Mouse (Mus musculus) liver, postnatal 0 days (tissue): Measurements from ENCODE around the gene Rab31. TPM values are rescaled to one million over a fixed set of nuclear protein-coding genes. Genes with fewer than 3 reads are reported as not detected.

Experiments
- ATAC-seq: fragments of 200-750 bp; cut with Nextera tagmentation; 2 replicates; pipeline ENCODE4 v1.8.0; 2017; ENCODE audit warnings: mild to moderate bottlenecking, moderate library complexity
- DNase-seq: peaks from one replicate; pipeline ENCODE4 v3.0.0-alpha.2; 2016
- H3K27ac ChIP-seq: fragments of 300-500 bp; sonication (generic); 2 replicates; pipeline ENCODE4 v1.5.1; 2014; ENCODE audit warnings: antibody characterized with exemption, moderate library complexity, mild to moderate bottlenecking, low read depth
- H3K27me3 ChIP-seq: fragments of 300-500 bp; sonication (generic); 2 replicates; pipeline ENCODE4 v1.6.1; 2014; ENCODE audit warnings: low read length, control low read depth, mixed read lengths; ENCODE audit not compliant: insufficient read depth
- H3K36me3 ChIP-seq: fragments of 300-500 bp; sonication (generic); replicated peaks from 2 replicates; pipeline ENCODE4 v1.6.1; 2014; ENCODE audit warnings: mild to moderate bottlenecking, control low read depth, low read length, moderate library complexity, mixed read lengths; ENCODE audit not compliant: insufficient read depth
- H3K4me1 ChIP-seq: fragments of 300-500 bp; sonication (generic); 2 replicates; pipeline ENCODE4 v1.6.1; 2014; ENCODE audit warnings: antibody characterized with exemption, mild to moderate bottlenecking, control low read depth; ENCODE audit not compliant: insufficient read depth
- H3K4me2 ChIP-seq: fragments of 300-500 bp; sonication (generic); 2 replicates; pipeline ENCODE4 v1.6.1; 2014; ENCODE audit warnings: low read depth, mild to moderate bottlenecking, low read length, moderate library complexity, mixed read lengths
- H3K4me3 ChIP-seq: fragments of 300-500 bp; sonication (generic); 2 replicates; pipeline ENCODE4 v1.5.1; 2014; ENCODE audit warnings: low read depth, low read length
- H3K9ac ChIP-seq: fragments of 300-500 bp; sonication (generic); replicated peaks from 2 replicates; pipeline ENCODE4 v1.6.1; 2014; ENCODE audit warnings: mild to moderate bottlenecking, moderate library complexity
- H3K9me3 ChIP-seq: fragments of 300-500 bp; sonication (generic); 2 replicates; pipeline ENCODE4 v1.6.1; 2016; ENCODE audit warnings: mild to moderate bottlenecking, control low read depth, low read length, mixed read lengths
- CTCF ChIP-seq: sonication (generic); IDR thresholded peaks from 2 replicates; pipeline ENCODE4 v1.5.1; 2016; ENCODE audit warnings: antibody characterized with exemption, low read depth
- EP300 ChIP-seq: IDR thresholded peaks from 2 replicates; pipeline ENCODE4 v1.6.1; 2016; ENCODE audit warnings: antibody characterized with exemption, low read depth, mild to moderate bottlenecking
- WGBS: fragments of 180-500 bp; shearing (Covaris S2); extraction: QIAGEN DNeasy Blood & Tissue Kit; methylation state at CpG from one replicate; pipeline ENCODE4 v1.1.7; 2014; ENCODE audit not compliant: insufficient replicate concordance; 5-methylcytosine and 5-hydroxymethylcytosine counted together
- polyA plus RNA-seq: library from polyadenylated mRNA; unstranded; fragments of >200 nt; fragmentation: Nextera tagmentation; extraction: Ambion mirVana; gene quantifications from 2 replicates; pipeline ENCODE4 v1.2.1, GENCODE M21; 2015

Rab31 gene
- 6.5 and 7.2 TPM in 2 replicates for polyA plus RNA-seq

DNA sequence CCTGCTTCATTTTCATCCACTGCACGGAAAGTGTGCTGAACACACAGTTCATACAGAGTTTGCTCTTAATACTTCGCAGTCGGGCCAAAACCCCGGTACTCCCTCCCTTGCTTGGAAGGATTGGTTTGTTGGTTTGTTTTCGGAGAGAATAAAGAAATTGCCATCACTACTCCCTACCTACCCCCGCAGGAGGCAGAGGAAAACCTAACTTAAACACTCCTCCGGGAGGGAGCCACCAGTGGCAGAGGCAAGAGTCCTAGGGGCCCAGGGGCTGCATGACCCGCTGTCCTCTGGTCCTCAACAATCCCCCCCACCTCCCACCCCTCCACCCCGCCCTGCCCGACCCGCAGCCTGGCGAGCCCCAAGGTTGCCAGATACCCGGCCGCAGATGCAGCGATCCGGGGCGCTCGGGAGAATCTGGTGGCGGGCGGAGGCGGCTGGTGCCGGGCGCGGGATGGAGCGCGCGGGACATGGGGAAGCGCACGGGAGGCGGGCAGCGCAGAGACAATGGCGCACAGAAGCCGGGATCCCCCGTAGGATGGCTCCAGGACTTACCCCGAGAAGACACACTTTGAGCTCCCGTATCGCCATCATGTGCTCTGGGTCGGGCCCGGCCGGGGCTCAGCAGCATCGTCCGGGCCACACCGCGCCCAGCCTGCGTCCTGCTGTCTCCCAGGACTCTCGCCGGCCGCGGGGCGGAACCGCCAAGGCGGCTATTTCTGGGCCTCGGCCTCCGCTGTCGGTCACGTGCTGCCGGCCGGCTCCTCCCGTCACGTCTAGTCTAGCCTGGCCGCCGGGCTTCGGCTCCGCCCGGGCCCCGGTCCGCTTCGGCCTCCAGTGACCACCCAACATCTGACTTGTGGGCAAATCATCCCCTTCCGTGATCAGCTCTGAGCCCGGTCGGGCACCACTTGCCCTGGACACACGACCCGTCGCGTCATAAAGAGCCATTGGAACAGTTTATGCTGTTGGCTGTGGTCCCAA lies at the start of gene Rab31:
TSS of gene Rab31 (minus strand) at position 802 of the 984 bp plus-strand sequence.
- DNase-seq, result peak; percentile 75
- peak; percentile 62 for ATAC-seq
- Histone ChIP-seq H3K27ac (peak within 1 kb of the TSS; percentile 63), H3K36me3 (no peaks in the 10 kb centered on the region), H3K27me3 (peaks cover 18% of the 10 kb centered on the region), H3K4me3 (peak within 1 kb of the TSS; percentile 71), H3K9ac (peak within 1 kb of the TSS; percentile 72), H3K4me1 (peaks cover 36% of the 10 kb centered on the region), H3K4me2 (peak within 1 kb of the TSS; percentile 92), H3K9me3 (no peaks in the 10 kb centered on the region)
- WGBS, result 1% methylated on average over 66 of the region's 75 CpGs
- TF ChIP-seq CTCF (no peak), EP300 (no peak)

DNA sequence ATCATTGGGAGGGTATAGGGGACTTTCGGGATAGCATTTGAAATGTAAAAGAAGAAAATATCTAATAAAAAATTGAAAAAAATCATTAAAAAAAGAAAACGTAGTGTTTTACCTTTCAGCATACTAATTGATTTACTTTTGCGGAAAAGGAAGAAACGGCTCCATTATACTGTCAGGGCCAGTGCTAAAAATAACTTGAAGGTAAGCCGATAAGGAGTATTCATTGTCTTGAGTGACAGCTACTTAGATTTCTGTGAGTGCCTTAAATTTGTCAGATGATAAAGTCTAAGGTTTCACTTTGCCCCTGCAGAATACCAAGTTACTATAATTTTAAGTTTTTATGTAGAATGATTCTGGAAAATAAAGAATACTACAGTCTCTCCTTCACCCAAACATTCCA lies 47.6 kb upstream of the Rab31 start:
- H3K36me3 ChIP-seq, result peaks cover 72% of the 10 kb centered on the region
- no peak overlapping the region for H3K4me2 ChIP-seq
- no peaks in the 10 kb centered on the region for H3K9me3 ChIP-seq
- 73% methylated on average over 5 of the region's 5 CpGs for WGBS
- H3K4me1 ChIP-seq, result no peaks in the 10 kb centered on the region
- H3K27me3 ChIP-seq, result no peaks in the 10 kb centered on the region
- no peak overlapping the region for H3K27ac ChIP-seq
- H3K4me3 ChIP-seq, result no peak overlapping the region
- TF ChIP-seq CTCF, result no peak
- TF ChIP-seq EP300, result no peak
- no peak overlapping the region for H3K9ac ChIP-seq
- DNase-seq (no peak), ATAC-seq (no peak)

- Histone ChIP-seq H3K27ac (no peak overlapping the region), H3K4me2 (no peak overlapping the region), H3K4me3 (no peak overlapping the region), H3K9ac (no peak overlapping the region), H3K27me3 (no peaks in the 10 kb centered on the region), H3K9me3 (no peaks in the 10 kb centered on the region), H3K4me1 (no peaks in the 10 kb centered on the region), H3K36me3 (peaks cover 67% of the 10 kb centered on the region)
- 85% methylated on average over 8 of the region's 8 CpGs for WGBS
- DNase-seq, result no peak
- no peak for ATAC-seq
- TF ChIP-seq CTCF (no peak), EP300 (no peak)
Observed at GRCm38 (mm10) chr17:65813763-65814162, 41.2 kb upstream of the Rab31 start.

- ATAC-seq (no peak), DNase-seq (no peak)
- H3K4me2 ChIP-seq, result no peak overlapping the region
- H3K9ac ChIP-seq, result no peak overlapping the region
- TF ChIP-seq CTCF (no peak), EP300 (no peak)
- H3K9me3 ChIP-seq, result no peaks in the 10 kb centered on the region
- no peaks in the 10 kb centered on the region for H3K27me3 ChIP-seq
- H3K4me1 ChIP-seq, result no peaks in the 10 kb centered on the region
- WGBS, result 90% methylated on average over 5 of the region's 5 CpGs
- H3K27ac ChIP-seq, result no peak overlapping the region
- no peak overlapping the region for H3K4me3 ChIP-seq
- peaks cover 53% of the 10 kb centered on the region for H3K36me3 ChIP-seq
Observed at GRCm38 (mm10) chr17:65811032-65811431, 38.5 kb upstream of the Rab31 start.

DNA sequence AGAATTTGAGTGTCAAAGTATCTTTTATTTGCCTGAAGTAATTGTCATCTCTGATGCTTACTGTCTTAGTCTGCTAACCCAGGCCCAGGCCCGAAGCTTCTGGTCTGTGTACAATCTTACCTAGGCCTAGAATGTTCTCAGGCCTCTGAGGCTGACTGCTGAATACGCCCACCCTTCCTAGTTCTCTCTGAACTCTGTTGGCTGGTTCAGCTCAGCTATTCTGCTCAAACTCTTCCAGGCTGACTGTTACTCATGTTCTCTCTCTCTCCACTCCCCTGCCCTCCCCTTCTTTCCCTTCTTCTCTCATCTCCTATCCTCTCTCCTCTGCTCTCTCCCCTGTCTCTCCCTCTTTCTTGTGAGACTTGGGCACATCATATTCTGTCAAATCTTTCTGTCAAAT lies 33.9 kb upstream of the Rab31 start:
- TF ChIP-seq EP300 (no peak), CTCF (no peak)
- H3K27ac ChIP-seq, result no peak overlapping the region
- DNase-seq (no peak), ATAC-seq (no peak)
- no peak overlapping the region for H3K4me2 ChIP-seq
- H3K9ac ChIP-seq, result no peak overlapping the region
- no peaks in the 10 kb centered on the region for H3K4me1 ChIP-seq
- 88% methylated on average over 2 of the region's 2 CpGs for WGBS
- no peaks in the 10 kb centered on the region for H3K9me3 ChIP-seq
- H3K4me3 ChIP-seq, result no peak overlapping the region
- no peaks in the 10 kb centered on the region for H3K27me3 ChIP-seq
- peaks cover 28% of the 10 kb centered on the region for H3K36me3 ChIP-seq

- ATAC-seq (no peak), DNase-seq (no peak)
- Histone ChIP-seq H3K36me3 (peaks cover 25% of the 10 kb centered on the region), H3K4me2 (no peak overlapping the region), H3K27me3 (no peaks in the 10 kb centered on the region), H3K4me1 (no peaks in the 10 kb centered on the region), H3K4me3 (no peak overlapping the region), H3K9me3 (no peaks in the 10 kb centered on the region), H3K27ac (no peak overlapping the region), H3K9ac (no peak overlapping the region)
- 62% methylated on average over 4 of the region's 4 CpGs for WGBS
- no peak for TF ChIP-seq CTCF
- TF ChIP-seq EP300, result no peak
Observed at GRCm38 (mm10) chr17:65805966-65806365, 33.4 kb upstream of the Rab31 start.
